Mouse (Mus musculus): ENCODE measurements around the gene Olfr971. TPM values are rescaled to one million over a fixed set of nuclear protein-coding genes. Genes with fewer than 3 reads are reported as not detected.
"Not testable (repeated sequence)": the region's sequence is repeated elsewhere in the genome, so short reads cannot be mapped to it uniquely, and the experiment has no call there.

Gene Olfr971
- total RNA-seq (2021), result not detected
- long read RNA-seq, experiment 1, result 0 reads
- long read RNA-seq, experiment 2, result 0 reads

DNA sequence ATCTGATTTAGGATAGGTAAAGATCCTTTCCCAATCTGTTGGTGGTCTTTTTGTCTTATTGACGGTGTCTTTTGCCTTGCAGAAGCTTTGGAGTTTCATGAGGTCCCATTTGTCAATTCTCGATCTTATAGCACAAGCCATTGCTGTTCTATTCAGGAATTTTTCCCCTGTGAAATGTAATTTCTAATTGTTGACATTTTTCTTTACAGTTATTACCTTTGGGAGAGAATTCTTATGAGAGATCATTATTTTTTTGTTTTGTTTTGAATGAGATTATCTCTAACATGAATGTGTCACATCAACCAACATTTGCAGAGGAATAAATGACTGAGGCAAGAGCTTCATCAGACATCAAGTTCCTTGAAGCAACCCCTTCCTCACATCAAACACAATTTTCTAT is at the start of gene Olfr971:
Gene Olfr971 (plus strand): TSS at position 301 of the 400 bp plus-strand sequence.
- intact Hi-C loops (cut with DNase I; ENCODE audit: low total_unique reads); DNase-seq: not testable (repeated sequence)

DNA sequence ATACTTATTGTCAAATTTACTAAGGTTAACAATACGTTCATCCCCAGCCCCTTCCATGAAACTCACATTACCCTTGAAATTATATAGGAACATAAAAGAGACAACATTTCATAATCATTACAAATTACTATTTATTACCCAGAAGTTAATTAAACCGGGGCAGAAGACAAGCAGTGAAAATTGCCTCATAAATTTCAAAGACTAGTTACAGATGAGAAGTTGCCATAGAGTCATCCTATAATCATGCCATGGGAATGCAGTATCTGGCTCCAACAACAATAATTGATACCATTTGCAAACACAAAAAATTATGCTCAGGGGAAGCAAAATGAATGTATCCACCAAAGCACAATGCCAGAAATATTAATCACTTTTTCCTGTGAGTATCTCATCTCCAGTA is 46.1 kb upstream of the Olfr971 start, which contains the start of gene Olfr969:
Gene Olfr969 (plus strand): TSS at position 388 of the 400 bp plus-strand sequence.
- intact Hi-C loops (cut with DNase I; ENCODE audit: low total_unique reads), result no loop called here
- no peak for DNase-seq

DNA sequence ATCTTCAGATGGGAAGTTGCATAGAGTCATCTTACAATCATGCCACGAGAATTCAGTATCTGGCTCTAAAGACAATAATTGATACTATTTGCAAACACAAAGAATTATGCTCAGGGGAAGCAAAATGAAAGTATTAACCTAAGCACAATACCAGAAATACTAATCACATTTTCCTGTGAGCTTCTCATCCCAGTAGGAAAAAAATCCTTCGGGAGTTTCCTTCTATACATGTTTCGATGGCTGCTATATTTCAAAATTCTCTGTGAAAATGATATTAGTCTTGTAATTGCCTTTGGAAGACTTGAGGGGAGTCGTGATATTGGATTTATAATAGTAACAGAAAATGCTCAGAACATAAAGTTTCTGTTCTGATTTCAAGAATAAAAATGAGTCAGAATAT is 28.1 kb upstream of the Olfr971 start, which contains the start of gene Olfr970:
Gene Olfr970 (plus strand): TSS at position 301 of the 400 bp plus-strand sequence.
- intact Hi-C loops (cut with DNase I; ENCODE audit: low total_unique reads), result no loop called here

DNA sequence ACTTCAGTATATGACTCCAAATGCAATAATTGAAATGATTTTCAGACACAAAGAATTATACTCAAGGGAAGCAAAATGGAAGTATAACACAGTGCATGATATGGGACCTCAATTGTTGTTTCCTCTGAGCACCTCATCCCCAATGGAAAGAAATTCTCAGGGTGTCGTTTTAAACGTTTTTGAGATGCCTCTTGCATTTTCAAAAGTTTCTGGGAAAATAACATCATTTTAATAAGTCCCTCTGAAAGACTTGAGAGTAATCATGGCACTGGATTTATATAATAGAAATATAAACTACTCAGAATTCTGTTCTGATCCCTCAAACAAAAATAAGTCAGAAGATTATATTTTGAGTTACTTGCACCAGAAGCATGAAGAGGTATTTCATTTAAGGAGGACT is 29.4 kb downstream of the Olfr971 start, which contains the start of gene Olfr972:
Gene Olfr972 (plus strand): TSS at position 301 of the 400 bp plus-strand sequence.
- no peak for DNase-seq
- intact Hi-C loops (cut with DNase I; ENCODE audit: low total_unique reads), result no loop called here

More for the DNA sequence above, 28.1 kb upstream of the Olfr971 start, which contains the start of gene Olfr970:
- no peak for DNase-seq

DNA sequence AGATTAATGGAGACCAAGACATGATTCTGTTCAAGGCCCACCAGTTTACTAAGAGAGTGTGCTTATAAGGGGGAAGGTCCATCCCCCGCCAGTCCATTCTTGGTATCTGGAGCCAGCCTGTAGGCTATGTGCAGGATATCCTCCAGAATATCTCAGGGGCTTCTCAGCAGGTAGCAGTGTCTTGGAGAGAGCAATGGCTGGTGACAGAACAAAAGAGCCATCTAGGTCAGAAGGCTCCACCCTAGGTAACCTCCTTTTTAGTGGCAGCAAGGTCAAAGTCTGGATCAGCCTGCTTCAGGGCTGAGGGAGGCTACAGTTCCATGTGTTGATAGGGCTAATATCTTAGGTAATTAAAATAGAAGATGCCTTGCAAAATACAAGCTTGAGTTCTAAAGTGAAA is 35.3 kb downstream of the Olfr971 start:
- intact Hi-C loops (cut with DNase I; ENCODE audit: low total_unique reads); DNase-seq: not testable (repeated sequence)

DNA sequence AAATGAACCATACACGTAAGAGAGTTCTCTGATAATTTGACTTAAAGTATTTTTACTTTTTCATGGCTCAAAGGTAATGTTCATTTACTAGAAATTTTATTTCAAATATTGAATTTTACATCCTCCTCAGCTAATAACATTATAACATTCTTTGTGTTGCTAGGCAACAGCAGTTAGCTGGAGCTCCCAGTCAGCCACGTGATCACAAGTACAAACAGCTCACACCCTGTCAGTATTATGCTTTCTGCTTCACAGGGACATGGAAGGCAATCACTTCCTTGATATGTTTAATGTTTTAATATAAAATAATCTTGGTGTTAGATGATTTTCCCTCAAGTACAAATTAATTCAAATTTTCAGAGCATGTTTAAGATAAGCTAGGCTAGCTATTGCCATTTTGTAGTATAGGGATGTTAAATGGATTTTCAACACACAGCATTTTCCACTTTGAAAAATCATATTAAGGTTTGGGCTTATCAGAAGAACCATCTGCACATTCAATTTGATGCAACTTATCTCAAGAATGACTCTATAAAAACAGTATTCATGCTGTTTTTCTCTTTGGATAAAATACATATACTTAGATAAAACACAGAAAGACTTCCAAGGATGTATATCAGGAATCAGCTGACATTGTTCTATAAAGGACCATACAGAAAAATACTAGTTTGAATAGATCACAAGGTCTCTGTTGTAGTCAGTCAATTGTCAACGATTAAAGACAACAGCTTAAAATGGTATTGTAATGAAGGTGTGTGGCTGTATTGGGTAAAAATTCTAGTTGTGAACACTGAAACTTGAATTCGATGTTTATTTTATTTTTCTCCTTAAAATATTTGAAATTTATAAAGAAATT is 41.1 kb downstream of the Olfr971 start:
- intact Hi-C loops (cut with DNase I; ENCODE audit: low total_unique reads); DNase-seq: not testable (repeated sequence)

Other genes starting within 250 kb of the Olfr971 start
- gene AW551984, start 232.5 kb upstream of the Olfr971 start, total RNA-seq (2021), result 10 to 100 TPM; 51.9 to 71.0 TPM
- gene Olfr148, start 226.2 kb upstream of the Olfr971 start, total RNA-seq (2021), result not detected
- not detected for gene Olfr960, start 215.5 kb upstream of the Olfr971 start, total RNA-seq (2021)
- gene Olfr961, start 191.8 kb upstream of the Olfr971 start, total RNA-seq (2021), result not detected
- not detected for gene Olfr963, start 169.7 kb upstream of the Olfr971 start, total RNA-seq (2021)
- not detected for gene Olfr149, start 129.8 kb upstream of the Olfr971 start, total RNA-seq (2021)
- gene Olfr965, start 125.5 kb upstream of the Olfr971 start, total RNA-seq (2021), result not detected
- gene Olfr150, start 105.9 kb upstream of the Olfr971 start, total RNA-seq (2021), result not detected
- gene Olfr967, start 90.6 kb upstream of the Olfr971 start, total RNA-seq (2021), result not detected
- not detected for gene Olfr968, start 53.6 kb upstream of the Olfr971 start, total RNA-seq (2021)
- not detected for gene Olfr969, start 45.9 kb upstream of the Olfr971 start, total RNA-seq (2021)
- gene Olfr970, start 28.0 kb upstream of the Olfr971 start, total RNA-seq (2021), result not detected
- gene Olfr972, start 29.5 kb downstream of the Olfr971 start, total RNA-seq (2021), result not detected
- gene Olfr229, start 70.5 kb downstream of the Olfr971 start, total RNA-seq (2021), result not detected
- gene Olfr974, start 100.6 kb downstream of the Olfr971 start, total RNA-seq (2021), result not detected
- not detected for gene Olfr975, start 115.2 kb downstream of the Olfr971 start, total RNA-seq (2021)
- gene Olfr976, start 124.3 kb downstream of the Olfr971 start, total RNA-seq (2021), result not detected
- not detected for gene Olfr978, start 155.2 kb downstream of the Olfr971 start, total RNA-seq (2021)
- gene Olfr979, start 166.6 kb downstream of the Olfr971 start, total RNA-seq (2021), result not detected
- gene Olfr980, start 172.7 kb downstream of the Olfr971 start, total RNA-seq (2021), result not detected
- not detected for gene Olfr981, start 184.6 kb downstream of the Olfr971 start, total RNA-seq (2021)
- gene Olfr982, start 237.0 kb downstream of the Olfr971 start, total RNA-seq (2021), result not detected